Mouse (Mus musculus) fat pad, adult 2 months (tissue): ENCODE data around the gene Tnfrsf13b.
"Not testable (repeated sequence)": the region's sequence is repeated elsewhere in the genome, so short reads cannot be mapped to it uniquely, and the experiment has no call there.

ENCODE experiments used
- DNase-seq: peaks from one replicate; pipeline ENCODE4 v3.0.0-alpha.2; 2011; ENCODE audit warnings: low read depth, low spot score; ENCODE audit errors: extremely low read depth

Tnfrsf13b gene

GRCm38 (mm10) chr11:61125970-61126369 is 585 bp upstream of the Tnfrsf13b start:
- no peak for DNase-seq

DNA sequence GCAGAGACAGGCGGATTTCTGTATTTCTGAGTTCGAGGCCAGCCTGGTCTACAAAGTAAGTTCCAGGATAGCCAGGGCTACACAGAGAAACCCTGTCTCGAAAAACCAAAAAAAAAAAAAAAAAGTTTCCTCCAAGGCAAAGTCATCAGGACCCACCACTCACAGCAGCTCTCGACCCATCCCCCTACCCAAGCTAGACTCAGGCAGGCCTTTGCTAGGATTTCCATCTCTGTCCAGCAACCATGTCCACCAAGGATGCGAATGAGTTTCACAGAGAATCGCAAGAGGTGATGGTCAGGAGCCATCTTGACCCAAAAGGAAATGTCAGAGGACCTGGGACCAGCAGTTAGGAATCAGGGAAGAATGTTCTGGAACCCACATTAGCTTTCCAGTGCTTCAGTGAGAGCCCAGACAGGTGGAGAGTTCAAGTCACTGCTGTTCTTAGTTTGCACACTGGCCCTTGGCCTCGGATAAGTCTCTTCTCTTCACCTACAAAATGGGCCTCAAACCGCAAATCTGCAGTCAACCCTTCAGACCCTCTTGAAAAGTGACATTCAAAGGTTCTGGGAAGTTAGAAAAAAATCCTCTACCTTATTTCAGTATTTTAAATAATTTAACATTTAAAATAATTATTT is 983 bp downstream of the Tnfrsf13b start:
- DNase-seq = no peak

- no peak for DNase-seq
Measured at GRCm38 (mm10) chr11:61129305-61129704, 2.8 kb downstream of the Tnfrsf13b start.

- not testable (repeated sequence) for DNase-seq
Measured at GRCm38 (mm10) chr11:61130646-61131045, 4.1 kb downstream of the Tnfrsf13b start.

- DNase-seq = no peak
Measured at GRCm38 (mm10) chr11:61132943-61133342, 6.4 kb downstream of the Tnfrsf13b start.

GRCm38 (mm10) chr11:61141693-61142092 is 15.1 kb downstream of the Tnfrsf13b start:
- DNase-seq = no peak

GRCm38 (mm10) chr11:61142262-61142661 is 15.7 kb downstream of the Tnfrsf13b start:
- DNase-seq = no peak

- no peak for DNase-seq
Measured at GRCm38 (mm10) chr11:61142941-61143530, 16.5 kb downstream of the Tnfrsf13b start.

GRCm38 (mm10) chr11:61143564-61144469 is 17.3 kb downstream of the Tnfrsf13b start:
- DNase-seq = no peak

DNA sequence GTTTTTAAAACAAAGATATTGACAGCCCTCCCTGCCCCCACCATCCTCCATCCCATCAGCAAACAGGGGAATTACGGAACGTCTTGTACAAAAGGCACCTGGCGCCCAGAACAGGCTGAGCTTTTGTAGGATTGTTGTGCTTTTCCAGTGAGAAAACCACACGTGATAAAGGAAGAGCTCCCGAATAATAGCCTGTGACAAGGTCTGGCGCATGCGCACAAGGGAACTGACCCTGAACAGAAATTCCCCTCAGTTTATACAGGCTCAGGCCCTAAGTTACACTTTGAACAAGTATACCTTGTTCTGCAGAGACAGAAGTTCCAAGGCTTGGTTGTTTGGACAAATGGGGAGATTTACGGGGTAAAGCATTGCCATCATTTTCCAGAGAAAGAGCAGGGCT is 19.0 kb downstream of the Tnfrsf13b start:
- DNase-seq = no peak

- no peak for DNase-seq
Measured at GRCm38 (mm10) chr11:61146645-61147299, 20.2 kb downstream of the Tnfrsf13b start.

DNA sequence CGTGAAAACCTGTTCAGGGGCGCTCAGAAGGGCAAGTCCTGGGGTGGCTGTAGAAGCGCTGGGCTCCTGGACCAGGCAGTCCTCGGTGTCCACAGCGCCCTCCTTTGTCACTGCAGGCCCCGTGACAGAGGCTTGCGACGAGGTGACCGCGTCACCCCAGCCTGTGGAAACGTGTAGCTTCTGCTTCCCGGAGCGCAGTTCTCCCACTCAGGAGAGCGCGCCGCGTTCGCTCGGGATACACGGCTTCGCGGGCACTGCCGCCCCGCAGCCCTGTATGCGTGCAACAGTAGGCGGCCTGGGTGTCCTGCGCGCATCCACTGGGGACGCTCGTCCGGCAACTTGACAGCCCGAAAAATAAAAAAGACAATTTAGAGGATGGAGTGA is 20.7 kb downstream of the Tnfrsf13b start:
- DNase-seq = no peak

DNA sequence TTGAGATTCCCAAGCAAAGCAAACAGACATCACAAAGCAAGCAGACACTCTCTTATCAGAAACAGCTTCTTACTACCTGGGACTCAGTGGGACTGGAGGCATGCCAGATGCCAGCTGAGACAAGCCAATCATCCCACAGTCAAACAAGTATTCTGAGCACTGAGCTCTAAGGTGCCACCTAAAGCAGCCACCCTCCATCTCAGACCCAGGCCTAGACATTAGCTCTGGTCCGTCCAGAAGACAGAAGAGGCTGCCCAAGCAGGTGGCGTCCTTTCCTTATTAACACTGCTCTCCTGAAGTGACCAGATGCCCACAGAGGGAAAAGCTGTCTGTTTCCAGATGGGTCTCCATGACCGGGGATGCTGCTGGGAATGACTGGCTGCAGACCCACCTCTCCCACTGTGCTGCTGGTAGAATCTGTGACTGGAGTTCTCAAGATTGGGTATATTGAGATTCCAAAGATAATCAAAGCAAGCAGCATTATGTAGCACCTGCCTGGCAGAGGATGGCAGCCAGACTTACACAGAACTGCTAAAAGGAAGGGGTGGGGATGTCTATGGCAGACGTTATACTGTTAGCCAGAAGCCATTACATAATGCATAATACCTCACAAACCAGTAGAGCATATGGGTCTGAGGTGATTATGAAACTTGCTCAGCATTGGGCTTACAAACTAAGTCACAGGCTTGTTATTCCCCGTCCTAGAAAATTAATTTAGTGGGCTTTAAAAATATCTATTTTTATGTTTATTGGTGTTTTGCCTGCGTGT is 23.9 kb downstream of the Tnfrsf13b start:
- no peak for DNase-seq

DNA sequence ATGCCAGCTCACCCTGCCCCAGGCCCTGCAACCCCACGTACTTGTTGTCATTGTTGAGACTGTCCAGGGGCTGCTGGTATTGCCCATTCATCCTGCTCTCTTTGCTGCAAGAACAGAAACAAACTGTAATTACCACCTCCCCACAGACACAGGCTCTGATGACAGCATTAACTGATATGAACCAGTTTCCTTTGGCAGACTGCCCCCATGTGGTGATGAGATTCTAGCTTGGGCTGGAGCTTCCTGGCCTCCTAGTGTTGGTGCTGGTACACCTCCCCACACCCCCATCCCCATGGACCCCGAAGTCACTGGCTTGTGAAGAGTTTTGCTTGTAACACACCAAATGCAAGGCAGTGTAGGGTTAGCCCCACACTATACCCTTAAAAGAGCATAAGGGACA is 29.2 kb downstream of the Tnfrsf13b start:
- DNase-seq = no peak

DNA sequence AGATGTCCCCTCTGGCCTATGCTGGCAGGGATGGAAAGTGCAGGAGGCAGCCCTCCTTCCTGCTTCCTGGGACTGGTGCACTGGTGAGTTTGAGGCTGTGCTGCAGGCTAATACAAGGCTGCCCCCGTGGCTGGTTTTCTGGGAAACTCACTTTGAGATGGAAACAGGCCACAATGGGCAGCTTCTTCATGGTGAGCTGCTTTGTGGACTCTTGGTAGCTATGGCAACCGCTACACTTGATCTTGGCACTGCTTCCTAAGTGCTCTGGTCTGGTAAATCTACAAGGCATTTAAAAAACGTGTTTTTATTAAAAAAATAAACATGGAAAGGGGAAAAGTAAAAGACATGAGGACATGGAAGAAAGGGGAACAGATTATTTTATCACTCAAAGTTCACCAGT is 31.6 kb downstream of the Tnfrsf13b start:
- no peak for DNase-seq

GRCm38 (mm10) chr11:61159796-61160732 is 33.5 kb downstream of the Tnfrsf13b start:
- DNase-seq = peak; percentile 16

GRCm38 (mm10) chr11:61161121-61161520 is 34.6 kb downstream of the Tnfrsf13b start:
- no peak for DNase-seq

GRCm38 (mm10) chr11:61162776-61163175 is 36.2 kb downstream of the Tnfrsf13b start:
- no peak for DNase-seq

- no peak for DNase-seq
Measured at GRCm38 (mm10) chr11:61163341-61163740, 36.8 kb downstream of the Tnfrsf13b start.

DNA sequence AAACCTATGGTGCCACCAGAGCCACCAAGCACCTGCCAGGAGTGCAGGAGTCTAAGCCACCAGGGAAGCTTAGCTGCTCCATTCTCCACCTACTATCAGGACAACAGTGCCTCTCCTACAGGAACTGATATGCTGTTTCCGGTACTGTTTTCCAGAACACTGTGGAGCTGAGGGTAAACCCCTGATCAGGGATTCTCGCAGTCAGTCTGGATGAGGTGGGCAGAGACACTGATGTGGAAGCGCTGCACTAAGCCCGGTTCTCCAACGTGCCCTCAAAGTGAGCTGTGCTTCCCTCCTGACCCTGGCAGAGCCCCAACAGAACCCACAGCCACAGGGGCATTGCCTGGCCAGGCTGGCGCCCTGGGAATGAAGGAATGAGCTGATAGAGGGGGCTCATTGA is 37.8 kb downstream of the Tnfrsf13b start:
- no peak for DNase-seq
